22 mouse cellular contexts compared by ENCODE assay signal in the genomic region with DNA sequence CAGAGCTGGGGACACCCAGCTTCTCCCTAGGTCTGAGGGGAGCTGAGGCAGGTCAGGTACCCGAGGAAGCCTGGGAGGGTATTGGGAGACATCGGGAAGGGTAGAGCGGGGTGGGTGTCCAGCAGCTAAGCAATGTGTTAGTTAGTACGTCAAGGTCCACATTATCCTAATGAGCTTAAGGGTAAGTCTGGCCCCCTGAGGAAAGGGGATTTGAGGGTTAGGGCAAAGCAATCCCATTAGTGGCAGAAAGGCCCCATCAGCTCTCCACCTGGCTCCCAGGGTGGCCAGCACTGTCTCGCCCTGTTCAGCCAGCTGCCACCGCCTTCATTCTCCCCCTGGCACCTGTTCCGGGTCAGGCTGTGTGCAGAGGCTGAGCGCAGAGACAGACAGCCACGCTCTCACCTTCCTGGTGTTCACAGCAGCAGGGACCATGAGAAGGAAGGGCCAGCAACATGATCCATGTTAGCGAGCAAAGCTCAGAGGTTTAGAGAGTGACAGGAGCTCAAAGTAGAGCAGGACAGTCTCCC. TPM values are rescaled to one million over a fixed set of nuclear protein-coding genes. Genes with fewer than 3 reads are reported as not detected.
A peak's percentile ranks its signal among the peaks of the same experiment; 100 is the strongest.
DNase-seq lines count a peak whose midpoint lies in the region; ATAC-seq lines count a peak whose summit lies in the region.
"Had no signal": no experiment of that assay in that cellular context is flagged by ENCODE, and none has a peak within 500 bp of the region (broad histone marks: within the 10 kb centered on the region; RNA-seq: fewer than 3 reads in every experiment).

No protein-coding gene starts in this region.

- no peak overlapping the region for H3K9ac ChIP-seq in forebrain, embryonic 13.5 days
- H3K9ac ChIP-seq in forebrain, embryonic 16.5 days (replicated peaks; ENCODE audit: low read depth, low read length) = no peak overlapping the region
- H3K9ac ChIP-seq in midbrain, embryonic 16.5 days (ENCODE audit: low read depth, low read length) = no peak overlapping the region
- H3K9ac ChIP-seq: intestine, embryonic 15.5 days; limb, embryonic 12.5 days; liver, embryonic 13.5 days; lung, embryonic 14.5 days had no signal

- no peak overlapping the region for H3K4me3 ChIP-seq in forebrain, embryonic 13.5 days
- no peak overlapping the region for H3K4me3 ChIP-seq in forebrain, embryonic 16.5 days (replicated peaks; ENCODE audit: low read length)
- no peak overlapping the region; the same call in 1 of the 2 replicates for H3K4me3 ChIP-seq in midbrain, embryonic 10.5 days
- no peak overlapping the region for H3K4me3 ChIP-seq in midbrain, embryonic 16.5 days (ENCODE audit: low read depth, low read length)
- H3K4me3 ChIP-seq: hindbrain, embryonic 12.5 days; intestine, embryonic 15.5 days; limb, embryonic 12.5 days; liver, embryonic 13.5 days; megakaryocyte, embryonic 14.5 days had no signal

- H3K4me2 ChIP-seq in forebrain, embryonic 13.5 days = no peak overlapping the region
- no peak overlapping the region for H3K4me2 ChIP-seq in forebrain, embryonic 16.5 days (ENCODE audit: low read length)
- no peak overlapping the region for H3K4me2 ChIP-seq in midbrain, embryonic 16.5 days (ENCODE audit: low read length)
- H3K4me2 ChIP-seq: hindbrain, embryonic 12.5 days; intestine, embryonic 15.5 days; limb, embryonic 12.5 days; liver, embryonic 13.5 days; lung, embryonic 14.5 days had no signal

- H3K4me1 ChIP-seq in forebrain, embryonic 13.5 days = peaks cover 42% of the 10 kb centered on the region
- peaks cover 27% of the 10 kb centered on the region for H3K4me1 ChIP-seq in forebrain, embryonic 16.5 days (replicated peaks; ENCODE audit: control insufficient read depth, insufficient read depth, low read length)
- peaks cover 72% of the 10 kb centered on the region for H3K4me1 ChIP-seq in midbrain, embryonic 10.5 days
- H3K4me1 ChIP-seq in midbrain, embryonic 16.5 days (ENCODE audit: control insufficient read depth, insufficient read depth, low read length) = peaks cover 21% of the 10 kb centered on the region

- 59% methylated on average over 10 of the region's 10 CpGs for WGBS in forebrain, embryonic 13.5 days
- 56% methylated on average over 10 of the region's 10 CpGs for WGBS in forebrain, embryonic 16.5 days
- WGBS in midbrain, embryonic 10.5 days = 51% methylated on average over 10 of the region's 10 CpGs
- 48% methylated on average over 10 of the region's 10 CpGs for WGBS in midbrain, embryonic 16.5 days

- DNase-seq in cerebellum, adult 11-12 months = peak; percentile 42
- no peak for DNase-seq in cerebellum, adult 11 months
- DNase-seq in midbrain, embryonic 10.5 days (ENCODE audit: low spot score) = peak; percentile 28
- DNase-seq in retina, embryonic 14.5 days (ENCODE audit: low spot score) = peak; percentile 55
- DNase-seq in liver = no peak
- DNase-seq: adrenal gland, postnatal 10 days; cerebellum, adult 18-20 months; gastrocnemius, postnatal 36 days; heart, postnatal 10 days; kidney, adult 9 months; liver, embryonic 13.5 days; lung, embryonic 14.5 days; right cerebral cortex, adult 18-20 months had no signal

- no peak for ATAC-seq in forebrain, embryonic 13.5 days
- ATAC-seq in forebrain, embryonic 16.5 days = no peak
- ATAC-seq in midbrain, embryonic 16.5 days = no peak
- ATAC-seq: activated CD4-positive, CD25-positive, alpha-beta regulatory T cell, adult 4 months; intestine, embryonic 15.5 days had no signal

- H3K9me3 ChIP-seq in forebrain, embryonic 13.5 days (replicated peaks) = no peaks in the 10 kb centered on the region
- no peaks in the 10 kb centered on the region for H3K9me3 ChIP-seq in forebrain, embryonic 16.5 days (ENCODE audit: control insufficient read depth, low read length)
- H3K9me3 ChIP-seq in midbrain, embryonic 10.5 days (replicated peaks) = no peaks in the 10 kb centered on the region
- no peaks in the 10 kb centered on the region for H3K9me3 ChIP-seq in midbrain, embryonic 16.5 days (replicated peaks; ENCODE audit: control insufficient read depth, low read length, poor library complexity, severe bottlenecking)
- H3K9me3 ChIP-seq: G1E; hindbrain, embryonic 12.5 days; intestine, embryonic 15.5 days; limb, embryonic 12.5 days; liver, embryonic 13.5 days; megakaryocyte, embryonic 14.5 days had no signal

- peaks cover 69% of the 10 kb centered on the region for H3K36me3 ChIP-seq in forebrain, embryonic 13.5 days (ENCODE audit: poor library complexity, severe bottlenecking)
- peaks cover 7% of the 10 kb centered on the region for H3K36me3 ChIP-seq in forebrain, embryonic 16.5 days (ENCODE audit: control insufficient read depth, insufficient read depth)
- peaks cover 74% of the 10 kb centered on the region for H3K36me3 ChIP-seq in midbrain, embryonic 10.5 days
- peaks cover 26% of the 10 kb centered on the region for H3K36me3 ChIP-seq in midbrain, embryonic 16.5 days (ENCODE audit: control insufficient read depth, insufficient read depth, low read length)

- no peaks in the 10 kb centered on the region for H3K27me3 ChIP-seq in forebrain, embryonic 13.5 days
- no peaks in the 10 kb centered on the region for H3K27me3 ChIP-seq in forebrain, embryonic 16.5 days (replicated peaks; ENCODE audit: control insufficient read depth, insufficient read depth, low read length)
- peaks cover 28% of the 10 kb centered on the region for H3K27me3 ChIP-seq in midbrain, embryonic 10.5 days (ENCODE audit: low read depth, poor library complexity, severe bottlenecking)
- H3K27me3 ChIP-seq in midbrain, embryonic 16.5 days (ENCODE audit: control insufficient read depth, insufficient read depth, low read depth, low read length) = no peaks in the 10 kb centered on the region
- H3K27me3 ChIP-seq: hindbrain, embryonic 12.5 days; intestine, embryonic 15.5 days; limb, embryonic 12.5 days; liver, embryonic 13.5 days; megakaryocyte, embryonic 14.5 days had no signal

- 0 out of 2 replicates have a peak overlapping the region, but pooled peaks have one; percentile 88 for H3K27ac ChIP-seq in forebrain, embryonic 13.5 days
- H3K27ac ChIP-seq in forebrain, embryonic 16.5 days (ENCODE audit: low read length) = no peak overlapping the region
- H3K27ac ChIP-seq in midbrain, embryonic 10.5 days (replicated peaks) = peak overlapping the region; percentile 90
- H3K27ac ChIP-seq in midbrain, embryonic 16.5 days (ENCODE audit: low read length) = no peak overlapping the region; the same call in 1 of the 2 replicates
- H3K27ac ChIP-seq: intestine, embryonic 15.5 days; limb, embryonic 12.5 days; liver, embryonic 13.5 days had no signal

RNA-seq across cellular contexts. Expression of gene Dolpp1, which starts 6.0 kb away (rescaled TPM):
- polyA plus RNA-seq in forebrain, embryonic 13.5 days (2015; fragmentation: Nextera tagmentation; extraction: Ambion mirVana) = 53.0 and 56.7 TPM in 2 replicates
- 59.3 and 66.5 TPM in 2 replicates for polyA plus RNA-seq in forebrain, embryonic 16.5 days (2015; fragmentation: Nextera tagmentation; extraction: Ambion mirVana)
- 53.2 and 62.7 TPM in 2 replicates for polyA plus RNA-seq in midbrain, embryonic 10.5 days (2016; fragmentation: Nextera tagmentation; extraction: Ambion mirVana)
- 63.6 and 67.8 TPM in 2 replicates for polyA plus RNA-seq in midbrain, embryonic 16.5 days (2015; fragmentation: Nextera tagmentation; extraction: Ambion mirVana)

RNA-seq across cellular contexts. Expression of gene Crat, which starts 17.6 kb away (rescaled TPM):
- polyA plus RNA-seq in forebrain, embryonic 13.5 days (2015; fragmentation: Nextera tagmentation; extraction: Ambion mirVana) = 16.3 and 21.0 TPM in 2 replicates
- polyA plus RNA-seq in forebrain, embryonic 16.5 days (2015; fragmentation: Nextera tagmentation; extraction: Ambion mirVana) = 21.3 and 21.4 TPM in 2 replicates
- 22.5 and 23.7 TPM in 2 replicates for polyA plus RNA-seq in midbrain, embryonic 10.5 days (2016; fragmentation: Nextera tagmentation; extraction: Ambion mirVana)
- polyA plus RNA-seq in midbrain, embryonic 16.5 days (2015; fragmentation: Nextera tagmentation; extraction: Ambion mirVana) = 23.6 and 26.0 TPM in 2 replicates

RNA-seq across cellular contexts. Expression of gene Ptpa, which starts 17.8 kb away (rescaled TPM):
- 126 and 141 TPM in 2 replicates for polyA plus RNA-seq in forebrain, embryonic 13.5 days (2015; fragmentation: Nextera tagmentation; extraction: Ambion mirVana)
- polyA plus RNA-seq in forebrain, embryonic 16.5 days (2015; fragmentation: Nextera tagmentation; extraction: Ambion mirVana) = 146 and 163 TPM in 2 replicates
- 151 and 152 TPM in 2 replicates for polyA plus RNA-seq in midbrain, embryonic 10.5 days (2016; fragmentation: Nextera tagmentation; extraction: Ambion mirVana)
- 146 and 156 TPM in 2 replicates for polyA plus RNA-seq in midbrain, embryonic 16.5 days (2015; fragmentation: Nextera tagmentation; extraction: Ambion mirVana)

RNA-seq across cellular contexts. Expression of gene Miga2, which starts 34.0 kb away (rescaled TPM):
- polyA plus RNA-seq in forebrain, embryonic 13.5 days (2015; fragmentation: Nextera tagmentation; extraction: Ambion mirVana) = 22.4 and 23.5 TPM in 2 replicates
- polyA plus RNA-seq in forebrain, embryonic 16.5 days (2015; fragmentation: Nextera tagmentation; extraction: Ambion mirVana) = 29.7 and 35.6 TPM in 2 replicates
- 27.8 and 29.6 TPM in 2 replicates for polyA plus RNA-seq in midbrain, embryonic 10.5 days (2016; fragmentation: Nextera tagmentation; extraction: Ambion mirVana)
- 32.9 and 35.0 TPM in 2 replicates for polyA plus RNA-seq in midbrain, embryonic 16.5 days (2015; fragmentation: Nextera tagmentation; extraction: Ambion mirVana)

RNA-seq across cellular contexts. Expression of gene Sh3glb2, which starts 38.9 kb away (rescaled TPM):
- polyA plus RNA-seq in forebrain, embryonic 13.5 days (2015; fragmentation: Nextera tagmentation; extraction: Ambion mirVana) = 100 and 126 TPM in 2 replicates
- polyA plus RNA-seq in forebrain, embryonic 16.5 days (2015; fragmentation: Nextera tagmentation; extraction: Ambion mirVana) = 159 and 203 TPM in 2 replicates
- polyA plus RNA-seq in midbrain, embryonic 10.5 days (2016; fragmentation: Nextera tagmentation; extraction: Ambion mirVana) = 70.7 and 84.7 TPM in 2 replicates
- 206 and 218 TPM in 2 replicates for polyA plus RNA-seq in midbrain, embryonic 16.5 days (2015; fragmentation: Nextera tagmentation; extraction: Ambion mirVana)

Comparison
In these comparisons a context has a peak if more than half of its experiments do, and no peak if none do; other contexts are left out.
1. DNase-seq: peak in cerebellum, adult 11-12 months (single experiment), midbrain, embryonic 10.5 days (single experiment) and retina, embryonic 14.5 days (single experiment); none in cerebellum, adult 11 months (single experiment) and liver (single experiment).
2. H3K27ac ChIP-seq: peak in forebrain, embryonic 13.5 days (single experiment) and midbrain, embryonic 10.5 days (single experiment); none in forebrain, embryonic 16.5 days (single experiment) and midbrain, embryonic 16.5 days (single experiment).